In the genomic region with DNA sequence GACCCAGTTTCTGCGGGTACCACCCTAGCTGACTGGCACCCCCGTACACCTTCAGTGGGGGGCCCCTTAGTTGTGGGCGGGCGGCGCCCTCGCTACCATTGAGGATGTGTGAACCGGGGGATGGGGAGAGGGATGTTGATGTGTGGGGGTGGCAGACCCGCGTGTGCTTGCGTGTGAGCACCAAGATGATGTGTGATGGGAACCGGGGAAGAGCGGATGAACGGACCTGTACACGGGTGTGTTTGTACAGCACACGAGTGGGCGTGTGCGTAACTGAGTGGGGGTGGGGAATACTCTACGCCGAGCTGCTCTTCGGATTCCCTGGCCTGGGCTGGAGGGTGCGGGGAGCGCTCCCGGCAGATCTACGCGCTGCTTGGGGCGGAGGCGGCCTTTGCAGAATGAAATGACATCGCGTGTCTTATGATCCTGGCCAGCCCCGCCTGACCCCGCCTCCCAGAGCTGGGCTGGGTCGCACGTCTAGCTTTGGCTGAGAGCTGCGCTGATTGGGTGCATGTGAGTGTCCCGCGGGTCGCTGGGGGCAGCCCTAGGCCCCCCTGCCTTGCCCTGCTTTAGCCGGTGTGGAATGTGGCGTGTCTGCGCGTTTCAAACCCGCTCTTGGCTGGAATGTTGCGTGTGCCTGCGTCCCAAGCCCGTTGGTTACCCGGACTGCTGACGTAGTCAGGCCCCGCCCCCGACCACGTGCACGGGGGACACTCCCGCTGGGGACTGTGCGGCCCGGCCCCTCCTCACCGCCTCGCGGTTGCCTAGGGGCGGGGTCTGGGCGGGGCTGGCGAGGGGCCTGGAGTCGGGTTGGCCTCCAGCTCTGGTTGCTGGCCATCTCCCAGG, we compare ENCODE assay signal across 7 mouse cellular contexts. TPM values are rescaled to one million over a fixed set of nuclear protein-coding genes. Genes with fewer than 3 reads are reported as not detected.
DNase-seq lines count a peak whose midpoint lies in the region; ATAC-seq lines count a peak whose summit lies in the region.

No protein-coding gene starts in this region.

- peaks cover 72% of the 10 kb centered on the region for H3K4me1 ChIP-seq in embryonic facial prominence, embryonic 10.5 days
- peaks cover 59% of the 10 kb centered on the region for H3K4me1 ChIP-seq in limb, embryonic 10.5 days
- H3K4me1 ChIP-seq in midbrain, embryonic 13.5 days (replicated peaks), result peaks cover 54% of the 10 kb centered on the region

- H3K27me3 ChIP-seq in embryonic facial prominence, embryonic 10.5 days (replicated peaks; ENCODE audit: low read depth, poor library complexity, severe bottlenecking), result peaks cover 15% of the 10 kb centered on the region; the same call in 1 of the 2 replicates
- H3K27me3 ChIP-seq in limb, embryonic 10.5 days (ENCODE audit: low read depth, poor library complexity, severe bottlenecking), result peaks cover 13% of the 10 kb centered on the region; the same call in 1 of the 2 replicates
- H3K27me3 ChIP-seq in midbrain, embryonic 13.5 days, result 0 out of 2 replicates have a peak, but pooled peaks cover 3% of the 10 kb centered on the region

- WGBS in embryonic facial prominence, embryonic 10.5 days, result under 1% methylated on average over 61 of the region's 61 CpGs
- under 1% methylated on average over 60 of the region's 61 CpGs for WGBS in limb, embryonic 10.5 days
- under 1% methylated on average over 60 of the region's 61 CpGs for WGBS in midbrain, embryonic 13.5 days

- H3K27ac ChIP-seq in embryonic facial prominence, embryonic 10.5 days (replicated peaks), result peak overlapping the region; percentile 90
- peak overlapping the region; percentile 87 for H3K27ac ChIP-seq in limb, embryonic 10.5 days
- H3K27ac ChIP-seq in midbrain, embryonic 13.5 days, result peak overlapping the region; percentile 95

- H3K9me3 ChIP-seq in embryonic facial prominence, embryonic 10.5 days, result no peaks in the 10 kb centered on the region
- no peaks in the 10 kb centered on the region for H3K9me3 ChIP-seq in limb, embryonic 10.5 days (replicated peaks)
- H3K9me3 ChIP-seq in midbrain, embryonic 13.5 days, result no peaks in the 10 kb centered on the region

- DNase-seq in adrenal gland, postnatal 10 days, result peak; percentile 100
- peak; percentile 100 for DNase-seq in embryonic facial prominence, embryonic 10.5 days (ENCODE audit: low spot score)
- peak; percentile 100 for DNase-seq in kidney, adult 11 months
- DNase-seq in limb, embryonic 10.5 days (ENCODE audit: low spot score), result peak; percentile 100
- peak; percentile 99 for DNase-seq in spleen, adult 12 weeks (ENCODE audit: low spot score)

- peak overlapping the region; percentile 95 for H3K9ac ChIP-seq in midbrain, embryonic 13.5 days (replicated peaks)

- H3K36me3 ChIP-seq in embryonic facial prominence, embryonic 10.5 days (replicated peaks), result peaks cover 11% of the 10 kb centered on the region
- peaks cover 6% of the 10 kb centered on the region for H3K36me3 ChIP-seq in limb, embryonic 10.5 days
- 0 out of 2 replicates have a peak, but pooled peaks cover 4% of the 10 kb centered on the region for H3K36me3 ChIP-seq in midbrain, embryonic 13.5 days

- ATAC-seq in granulocyte monocyte progenitor cell, adult 5-6 weeks (replicated peaks; ENCODE audit: poor library complexity, severe bottlenecking), result peak; percentile 39
- peak; percentile 80 for ATAC-seq in midbrain, embryonic 13.5 days

- peak overlapping the region; percentile 88 for H3K4me2 ChIP-seq in midbrain, embryonic 13.5 days (replicated peaks)

- peak overlapping the region; percentile 91 for H3K4me3 ChIP-seq in embryonic facial prominence, embryonic 10.5 days
- H3K4me3 ChIP-seq in limb, embryonic 10.5 days, result peak overlapping the region; percentile 74
- H3K4me3 ChIP-seq in midbrain, embryonic 13.5 days (replicated peaks), result peak overlapping the region; percentile 97

RNA-seq across cellular contexts. Expression of a gene that starts 1.1 kb away (rescaled TPM):
- total RNA-seq in adrenal gland, postnatal 10 days (2021), result 10 to 100 TPM; 19.1 to 20.6 TPM
- polyA plus RNA-seq in embryonic facial prominence, embryonic 10.5 days (2016; fragmentation: Nextera tagmentation; extraction: Ambion mirVana), result 5.2 and 5.3 TPM in 2 replicates
- 14.4 and 20.2 TPM in 2 replicates for total RNA-seq in granulocyte monocyte progenitor cell, adult 5-6 weeks (2014; fragmentation: Nextera tagmentation)
- total RNA-seq in granulocyte monocyte progenitor cell, adult 5-6 weeks (2017), result 5.3 and 6.0 TPM in 2 replicates
- polyA plus RNA-seq in limb, embryonic 10.5 days (2016; fragmentation: Nextera tagmentation; extraction: Ambion mirVana), result 4.8 and 5.7 TPM in 2 replicates
- polyA plus RNA-seq in midbrain, embryonic 13.5 days (2015; fragmentation: Nextera tagmentation; extraction: Ambion mirVana), result 8.4 and 9.1 TPM in 2 replicates

Comparison
In these comparisons a context has a peak if more than half of its experiments do, and no peak if none do; other contexts are left out.
1. Peak in every context shown above with its lines: DNase-seq, ATAC-seq, H3K4me3 ChIP-seq and H3K27ac ChIP-seq.